Mouse (Mus musculus) liver, adult 2 months (tissue): ENCODE data around the gene Lmln.

Experiments used
- CTCF ChIP-seq: fragments of 200-500 bp; IDR thresholded peaks from 2 replicates; pipeline ENCODE4 v1.5.1; 2011; ENCODE audit warnings: low read depth, low read length, control low read depth
- POLR2A ChIP-seq: fragments of 200-500 bp; IDR thresholded peaks from 2 replicates; pipeline ENCODE4 v1.6.1; 2011; ENCODE audit warnings: low read length, control low read depth; ENCODE audit not compliant: insufficient read depth; ENCODE audit errors: extremely low read depth

DNA sequence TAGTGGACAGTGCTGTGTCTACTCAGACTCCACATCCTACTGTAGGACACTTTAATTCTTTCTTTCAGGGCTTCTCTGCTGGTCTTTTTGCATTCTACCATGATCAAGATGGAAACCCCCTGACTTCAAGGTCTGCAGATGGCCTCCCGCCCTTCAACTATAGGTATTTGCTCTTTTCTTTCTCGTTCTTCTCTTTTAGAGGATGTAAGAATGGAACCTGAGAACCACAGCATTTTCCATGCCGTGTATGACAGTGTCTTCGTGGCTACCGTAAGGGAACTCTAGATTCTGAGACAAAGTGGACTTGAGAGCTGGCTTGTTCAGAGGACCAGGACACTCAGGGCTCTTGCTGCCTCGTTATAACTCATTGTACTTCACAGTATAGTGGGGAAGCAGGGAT is 20.6 kb downstream of the Lmln start:
- TF ChIP-seq CTCF (no peak), POLR2A (no peak)
